Mouse (Mus musculus) midbrain, embryonic 11.5 days (tissue): ENCODE data around the gene Ccdc13. TPM values are rescaled to one million over a fixed set of nuclear protein-coding genes. Genes with fewer than 3 reads are reported as not detected.

Experiments
- polyA plus RNA-seq: library from polyadenylated mRNA; unstranded; fragments of >200 nt; fragmentation: Nextera tagmentation; extraction: Ambion mirVana; gene quantifications from 2 replicates; pipeline ENCODE4 v1.2.1, GENCODE M21; 2014

The Ccdc13 gene
- polyA plus RNA-seq, 1 experiment from 2014 or later = 2.0 TPM

Other genes with a start within 250 kb of the Ccdc13 start
- gene Lyzl4, start 197.4 kb downstream of the Ccdc13 start, polyA plus RNA-seq = 0.22 TPM in 1 of 2 replicates, not detected in the other
- gene Vipr1, start 196.7 kb downstream of the Ccdc13 start, polyA plus RNA-seq = 0.41 and 0.44 TPM in 2 replicates
- 16.9 and 18.2 TPM in 2 replicates for gene Sec22c, start 134.0 kb downstream of the Ccdc13 start, polyA plus RNA-seq
- 100 and 106 TPM in 2 replicates for gene Ss18l2, start 129.1 kb downstream of the Ccdc13 start, polyA plus RNA-seq
- 61.6 and 70.4 TPM in 2 replicates for gene Nktr, start 120.3 kb downstream of the Ccdc13 start, polyA plus RNA-seq
- gene Zfp651, start 80.1 kb downstream of the Ccdc13 start, polyA plus RNA-seq = 5.0 and 5.9 TPM in 2 replicates
- gene Klhl40, start 61.9 kb downstream of the Ccdc13 start, polyA plus RNA-seq = 0.11 and 0.16 TPM in 2 replicates
- gene Hhatl, start 47.0 kb downstream of the Ccdc13 start, polyA plus RNA-seq = not detected in 2 replicates
- 159 and 170 TPM in 2 replicates for gene Higd1a, start 18.9 kb upstream of the Ccdc13 start, polyA plus RNA-seq
- gene Ackr2, start 58.9 kb upstream of the Ccdc13 start, polyA plus RNA-seq = 1.6 and 1.7 TPM in 2 replicates
- not detected in 2 replicates for gene Cyp8b1, start 76.8 kb upstream of the Ccdc13 start, polyA plus RNA-seq
- gene Fam198a, start 111.5 kb upstream of the Ccdc13 start, polyA plus RNA-seq = 0.23 and 0.52 TPM in 2 replicates
- gene Pomgnt2, start 157.6 kb upstream of the Ccdc13 start, polyA plus RNA-seq = 8.9 and 9.7 TPM in 2 replicates